Mouse (Mus musculus): ENCODE data around the gene Dlgap1. TPM values are rescaled to one million over a fixed set of nuclear protein-coding genes. Genes with fewer than 3 reads are reported as not detected.

The Dlgap1 gene
- total RNA-seq, 2 experiments from 2014 or later, result 0.05 to 0.22 TPM

GRCm38 (mm10) chr17:70248250-70248649 lies 279.4 kb downstream of the Dlgap1 start:
- Histone ChIP-seq H3K4me3 (no peak overlapping the region), H3K27ac (no peak overlapping the region)
- no peak for TF ChIP-seq CTCF (IDR thresholded peaks at IDR 0.05)
- no peak for DNase-seq
- intact Hi-C loops (cut with DNase I), result no loop called here

DNA sequence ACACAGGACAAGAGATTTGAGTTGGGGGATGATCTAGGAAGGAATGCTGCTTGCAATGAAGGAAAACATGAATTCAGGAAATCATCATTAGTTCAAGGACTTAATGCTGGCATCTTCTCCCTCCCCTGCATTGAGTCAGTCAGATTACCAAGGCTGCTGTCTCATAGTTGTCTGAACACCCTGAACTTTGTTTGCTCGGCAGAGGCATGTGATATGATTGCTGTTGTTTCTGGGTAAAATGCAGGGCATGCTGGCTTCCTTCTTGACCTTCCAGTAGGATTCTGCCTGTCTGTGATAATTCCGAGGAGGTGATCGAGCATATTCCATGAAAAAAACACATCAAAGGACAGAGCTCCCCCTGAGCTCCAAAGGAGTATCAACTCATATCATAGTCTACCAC lies 283.6 kb downstream of the Dlgap1 start:
- no peak overlapping the region for H3K4me3 ChIP-seq
- no peak for DNase-seq
- intact Hi-C loops (cut with DNase I), result no loop called here
- no peak for TF ChIP-seq CTCF (IDR thresholded peaks at IDR 0.05)
- no peak overlapping the region for H3K27ac ChIP-seq

GRCm38 (mm10) chr17:70256371-70256770 lies 287.5 kb downstream of the Dlgap1 start:
- TF ChIP-seq CTCF (IDR thresholded peaks at IDR 0.05), result no peak
- intact Hi-C loops (cut with DNase I), result no loop called here
- Histone ChIP-seq H3K27ac (no peak overlapping the region), H3K4me3 (no peak overlapping the region)
- DNase-seq, result no peak

DNA sequence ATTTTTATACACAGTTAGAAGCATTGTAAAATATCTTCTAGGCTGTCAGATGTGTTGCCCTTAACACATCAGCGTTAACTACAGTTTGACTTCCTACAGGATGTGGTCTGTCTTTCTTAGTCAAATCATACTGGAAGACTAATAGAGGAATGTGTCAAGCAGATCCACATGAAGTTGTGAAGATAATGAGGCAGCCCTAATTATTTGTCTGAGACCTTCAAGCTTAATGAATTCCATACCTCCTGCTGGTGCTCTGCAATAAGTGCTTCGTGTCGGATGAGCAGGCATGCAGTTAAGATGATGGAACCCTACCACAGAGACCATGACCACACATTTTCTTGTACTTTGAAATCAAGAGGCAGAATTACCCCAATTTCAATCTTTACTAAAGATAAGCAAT lies 294.3 kb downstream of the Dlgap1 start:
- no peak overlapping the region for H3K4me3 ChIP-seq
- no peak for TF ChIP-seq CTCF (IDR thresholded peaks at IDR 0.05)
- intact Hi-C loops (cut with DNase I), result no loop called here
- DNase-seq, result no peak
- no peak overlapping the region for H3K27ac ChIP-seq

GRCm38 (mm10) chr17:70272125-70272524 lies 303.3 kb downstream of the Dlgap1 start:
- intact Hi-C loops (cut with DNase I), result no loop called here
- TF ChIP-seq CTCF (IDR thresholded peaks at IDR 0.05), result no peak
- Histone ChIP-seq H3K4me3 (no peak overlapping the region), H3K27ac (no peak overlapping the region)
- no peak for DNase-seq

- no peak overlapping the region for H3K4me3 ChIP-seq
- intact Hi-C loops (cut with DNase I), result no loop called here
- no peak overlapping the region for H3K27ac ChIP-seq
- no peak for TF ChIP-seq CTCF (IDR thresholded peaks at IDR 0.05)
- DNase-seq, result no peak
Observed at GRCm38 (mm10) chr17:70287708-70288107, 318.8 kb downstream of the Dlgap1 start.

- no peak for DNase-seq
- Histone ChIP-seq H3K4me3 (no peak overlapping the region), H3K27ac (no peak overlapping the region)
- intact Hi-C loops (cut with DNase I), result no loop called here
- no peak for TF ChIP-seq CTCF (IDR thresholded peaks at IDR 0.05)
Observed at GRCm38 (mm10) chr17:70294106-70294505, 325.2 kb downstream of the Dlgap1 start.

DNA sequence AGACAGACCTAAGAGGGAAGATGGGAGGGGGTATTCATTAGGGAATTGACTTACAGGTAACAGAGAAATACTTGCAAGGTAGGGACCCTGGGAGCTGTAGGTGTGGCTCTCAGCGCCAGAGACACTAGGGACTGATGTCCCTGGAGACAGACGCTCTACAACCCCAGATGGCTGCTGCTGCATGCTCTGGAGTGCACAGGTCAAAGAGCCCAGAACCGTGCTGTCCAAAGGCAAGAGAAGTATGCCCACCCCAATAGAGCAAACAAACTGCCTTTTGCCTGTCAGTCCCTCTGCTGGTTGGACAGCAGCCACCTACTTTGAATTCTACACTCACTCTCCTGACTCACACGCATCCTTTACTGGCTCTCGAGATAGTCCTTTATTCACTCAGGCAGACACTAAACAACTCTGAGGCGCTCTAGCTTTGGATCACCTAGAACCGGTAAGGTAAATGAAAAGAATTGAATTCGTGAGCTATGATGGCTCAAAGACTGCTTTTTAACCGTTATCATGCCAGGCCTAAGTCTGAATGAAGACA lies 333.1 kb downstream of the Dlgap1 start:
- intact Hi-C loops (cut with DNase I), result no loop called here
- TF ChIP-seq CTCF (IDR thresholded peaks at IDR 0.05), result no peak

DNA sequence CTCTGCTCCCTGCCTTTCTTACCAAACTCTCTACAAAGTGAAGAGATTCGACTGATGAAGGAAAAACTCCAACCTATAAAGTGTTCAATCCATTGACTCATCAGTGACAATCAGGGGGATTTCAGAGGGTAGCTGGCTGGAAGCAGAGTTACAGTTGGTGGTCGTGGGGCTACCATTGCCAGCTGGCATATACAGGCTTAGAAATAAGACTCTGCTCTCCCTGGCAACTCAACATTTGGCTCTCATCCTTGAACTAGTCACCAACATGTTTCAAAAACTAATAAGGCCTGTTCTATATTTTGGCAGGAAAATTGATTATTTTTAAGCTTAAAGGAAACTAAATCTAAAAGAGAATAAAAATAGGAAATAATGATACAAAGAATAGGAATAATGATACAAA lies 333.8 kb downstream of the Dlgap1 start:
- DNase-seq, result no peak
- no peak for TF ChIP-seq CTCF (IDR thresholded peaks at IDR 0.05)
- H3K27ac ChIP-seq, result no peak overlapping the region
- no peak overlapping the region for H3K4me3 ChIP-seq
- intact Hi-C loops (cut with DNase I), result no loop called here

More for the DNA sequence above, 333.1 kb downstream of the Dlgap1 start:
- DNase-seq, result no peak
- Histone ChIP-seq H3K27ac (no peak overlapping the region), H3K4me3 (no peak overlapping the region)

- TF ChIP-seq CTCF (IDR thresholded peaks at IDR 0.05), result no peak
- intact Hi-C loops (cut with DNase I), result no loop called here
- Histone ChIP-seq H3K27ac (no peak overlapping the region), H3K4me3 (no peak overlapping the region)
- DNase-seq, result no peak
Observed at GRCm38 (mm10) chr17:70305021-70305420, 336.1 kb downstream of the Dlgap1 start.

DNA sequence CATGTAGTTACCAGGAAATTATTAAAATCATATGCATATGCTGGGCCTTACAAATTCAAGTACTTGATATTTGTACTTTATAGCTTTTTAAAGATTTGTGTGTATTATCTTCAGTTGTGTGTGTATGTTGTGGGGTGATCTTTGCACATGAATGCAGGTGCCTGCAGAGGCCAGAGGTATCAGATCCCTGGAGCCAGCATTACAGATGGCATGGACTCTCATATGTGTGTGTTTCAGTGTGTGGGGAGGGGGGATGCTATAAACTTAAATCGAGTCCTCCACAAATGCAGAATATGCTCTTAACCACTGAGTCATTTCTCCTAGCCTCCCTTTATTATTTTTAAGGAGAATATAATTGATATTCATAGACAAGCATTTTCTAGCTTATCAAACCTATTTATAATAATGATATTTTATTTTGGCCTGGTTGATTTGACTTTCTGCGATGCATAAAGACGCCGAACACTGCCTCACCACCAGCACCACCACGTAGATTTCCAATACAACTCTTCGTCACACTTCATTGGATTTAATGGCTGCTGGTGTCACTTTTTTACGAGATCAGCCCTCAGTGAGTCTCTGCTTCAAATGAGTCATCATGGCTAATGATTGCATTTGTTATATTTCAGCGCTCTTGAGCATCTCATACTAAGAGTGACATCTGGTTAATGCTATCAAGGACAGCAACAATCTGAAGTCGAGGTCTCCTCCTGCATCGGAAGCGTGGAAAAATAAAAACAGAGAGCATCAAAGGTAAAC lies 338.7 kb downstream of the Dlgap1 start:
- Histone ChIP-seq H3K4me3 (no peak overlapping the region), H3K27ac (no peak overlapping the region)
- intact Hi-C loops (cut with DNase I), result no loop called here
- no peak for DNase-seq
- no peak for TF ChIP-seq CTCF (IDR thresholded peaks at IDR 0.05)

DNA sequence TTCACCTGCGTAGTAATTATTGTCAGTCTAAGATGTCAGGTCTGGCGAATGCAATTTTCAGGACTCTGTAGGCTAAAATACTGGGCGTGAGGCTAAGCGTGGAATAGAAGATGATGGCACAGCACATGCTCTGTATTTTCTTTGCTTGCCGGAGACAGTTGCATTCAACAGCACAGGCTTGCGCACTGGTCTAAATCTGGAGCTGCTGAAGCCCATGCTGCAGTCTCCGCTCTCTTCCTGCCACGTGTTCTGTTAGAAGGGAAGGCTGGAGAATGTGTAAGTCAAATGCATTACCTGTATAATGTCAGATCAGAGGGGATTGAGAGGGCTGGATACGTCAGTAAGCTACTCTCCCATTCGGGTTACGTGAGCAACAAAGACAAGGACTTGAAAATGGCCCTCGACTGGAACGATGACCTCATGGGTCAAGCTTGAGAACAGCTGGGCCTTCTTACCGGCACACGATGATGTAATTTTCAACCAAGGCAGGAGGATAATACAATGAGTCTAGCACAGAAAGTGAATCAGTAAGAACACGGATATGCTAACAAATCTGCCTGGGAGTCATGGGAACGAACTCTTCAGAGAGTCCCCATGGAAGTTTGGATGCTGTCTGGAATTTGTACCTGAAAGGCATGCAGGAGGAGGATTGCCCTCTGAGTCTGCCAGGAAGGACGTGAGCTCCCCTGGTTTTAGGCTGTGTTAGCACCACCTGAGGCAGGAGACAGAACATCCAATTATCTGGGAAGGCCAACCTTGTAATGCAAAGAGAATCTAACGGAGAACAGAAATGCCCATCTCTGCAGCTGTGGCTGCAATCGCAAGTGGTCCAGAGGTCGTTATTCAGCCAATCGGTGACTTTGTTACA lies 339.7 kb downstream of the Dlgap1 start:
- no peak for DNase-seq
- no peak for TF ChIP-seq CTCF (IDR thresholded peaks at IDR 0.05)
- no peak overlapping the region for H3K4me3 ChIP-seq
- no peak overlapping the region for H3K27ac ChIP-seq
- intact Hi-C loops (cut with DNase I), result no loop called here

DNA sequence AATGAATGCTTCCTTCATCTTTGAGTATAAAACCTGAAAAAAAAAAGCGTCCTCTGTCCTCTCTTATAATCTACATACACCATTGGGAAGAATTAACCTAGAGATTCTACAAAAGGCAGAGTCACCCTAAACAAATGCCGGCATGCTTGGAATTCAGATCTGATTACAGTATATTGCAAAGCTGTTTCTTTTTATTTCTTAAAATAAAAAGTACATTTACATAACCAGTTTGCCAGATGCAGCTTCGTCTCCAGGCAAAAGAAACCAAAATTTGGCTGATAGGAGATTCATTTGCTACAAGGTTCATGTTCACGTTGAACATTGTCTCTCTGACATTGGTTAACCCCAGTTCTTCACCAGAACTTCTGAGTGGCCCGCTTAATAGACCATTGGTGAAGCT lies 347.5 kb downstream of the Dlgap1 start:
- Histone ChIP-seq H3K4me3 (no peak overlapping the region), H3K27ac (no peak overlapping the region)
- intact Hi-C loops (cut with DNase I), result no loop called here
- no peak for DNase-seq
- no peak for TF ChIP-seq CTCF (IDR thresholded peaks at IDR 0.05)

All from gastrocnemius, adult 2 months (tissue).